ENCODE assay signal across 10 mouse cellular contexts in genomic region chr6:113282101-113282802, GRCm38 (mm10). TPM values are rescaled to one million over a fixed set of nuclear protein-coding genes. Genes with fewer than 3 reads are reported as not detected.
DNase-seq lines count a peak whose midpoint lies in the region; ATAC-seq and TF ChIP-seq lines count a peak whose summit lies in the region.
"Had no signal": no experiment of that assay in that cellular context is flagged by ENCODE, and none has a peak within 500 bp of the region (broad histone marks: within the 10 kb centered on the region; RNA-seq: fewer than 3 reads in every experiment).

Gene Cpne9, plus strand, starts transcription at chr6:113282307.

- 0 out of 2 replicates have a peak, but pooled peaks have one; percentile 12 for ATAC-seq in heart, embryonic 14.5 days (ENCODE audit: insufficient number of reproducible peaks, insufficient read depth, low FRiP score, low read depth)
- ATAC-seq in embryonic facial prominence, embryonic 15.5 days (ENCODE audit: insufficient number of reproducible peaks, low FRiP score, low TSS enrichment, low read depth): peak; percentile 31; the same call in 1 of the 2 replicates
- ATAC-seq in limb, embryonic 13.5 days (ENCODE audit: low FRiP score, low read depth): peak; percentile 87
- ATAC-seq in inflammation-experienced regulatory T-cells, adult 6 months: no peak
- ATAC-seq: Patski had no signal

- no peak for TF ChIP-seq CTCF in heart, adult 2 months (IDR thresholded peaks at IDR 0.05)

- no peak within 1 kb of the TSS for H3K9ac ChIP-seq in heart, embryonic 14.5 days (ENCODE audit: low read length)
- no peak within 1 kb of the TSS for H3K9ac ChIP-seq in heart, adult 2 months (ENCODE audit: low read depth, low read length)
- no peak within 1 kb of the TSS for H3K9ac ChIP-seq in embryonic facial prominence, embryonic 15.5 days
- no peak within 1 kb of the TSS for H3K9ac ChIP-seq in limb, embryonic 13.5 days
- H3K9ac ChIP-seq: liver, embryonic 14.5 days had no signal

- H3K4me1 ChIP-seq in heart, embryonic 14.5 days (ENCODE audit: control insufficient read depth in 2 of 2, insufficient read depth in 2 of 2, low read length in 2 of 2): peaks cover 0 to 4% of the 10 kb centered on the region in 2 experiments; a peak in 1 of 4 replicates
- H3K4me1 ChIP-seq in heart, adult 2 months (ENCODE audit: control insufficient read depth, insufficient read depth, low read length): no peaks in the 10 kb centered on the region
- H3K4me1 ChIP-seq in embryonic facial prominence, embryonic 15.5 days: peaks cover 9% of the 10 kb centered on the region
- H3K4me1 ChIP-seq in limb, embryonic 13.5 days: peaks cover 6% of the 10 kb centered on the region

- intact Hi-C loops in heart, adult 2 months (cut with DNase I): no loop called here

- no peak within 1 kb of the TSS for H3K4me3 ChIP-seq in heart, embryonic 14.5 days (ENCODE audit: control insufficient read depth in 1 of 2, insufficient read depth in 1 of 2, low read depth in 1 of 2, low read length in 2 of 2)
- no peak within 1 kb of the TSS for H3K4me3 ChIP-seq in heart, adult 2 months
- H3K4me3 ChIP-seq in embryonic facial prominence, embryonic 15.5 days (replicated peaks): peak within 1 kb of the TSS; percentile 23
- H3K4me3 ChIP-seq in limb, embryonic 13.5 days: peak within 1 kb of the TSS; percentile 27

- 0 out of 2 replicates have a peak, but pooled peaks cover 2% of the 10 kb centered on the region for H3K36me3 ChIP-seq in heart, embryonic 14.5 days (ENCODE audit: control insufficient read depth, insufficient read depth, low read length)
- no peaks in the 10 kb centered on the region for H3K36me3 ChIP-seq in heart, adult 2 months (ENCODE audit: control insufficient read depth, insufficient read depth, low read length)
- H3K36me3 ChIP-seq in embryonic facial prominence, embryonic 15.5 days: peaks cover 20% of the 10 kb centered on the region
- peaks cover 38% of the 10 kb centered on the region for H3K36me3 ChIP-seq in limb, embryonic 13.5 days

- WGBS in heart, embryonic 14.5 days: 2% methylated on average over 37 of the region's 37 CpGs
- 2% methylated on average over 37 of the region's 37 CpGs for WGBS in heart, adult 2 months
- WGBS in embryonic facial prominence, embryonic 15.5 days: 2% methylated on average over 37 of the region's 37 CpGs
- WGBS in limb, embryonic 13.5 days: 1% methylated on average over 37 of the region's 37 CpGs

- H3K4me2 ChIP-seq in heart, embryonic 14.5 days (ENCODE audit: low read length): peak within 1 kb of the TSS; percentile 36
- H3K4me2 ChIP-seq in embryonic facial prominence, embryonic 15.5 days (replicated peaks): peak within 1 kb of the TSS; percentile 36
- H3K4me2 ChIP-seq in limb, embryonic 13.5 days (replicated peaks): peak within 1 kb of the TSS; percentile 56

- no peak for TF ChIP-seq EP300 in heart, adult 2 months (IDR thresholded peaks at IDR 0.05; ENCODE audit: insufficient read depth, low read depth, low read length)

- H3K27me3 ChIP-seq in heart, embryonic 14.5 days (ENCODE audit: control insufficient read depth, insufficient read depth, low read length): peaks cover 44% of the 10 kb centered on the region
- peaks cover 9% of the 10 kb centered on the region for H3K27me3 ChIP-seq in heart, adult 2 months (ENCODE audit: control insufficient read depth, insufficient read depth, low read length)
- H3K27me3 ChIP-seq in embryonic facial prominence, embryonic 15.5 days: peaks cover 44% of the 10 kb centered on the region
- peaks cover 48% of the 10 kb centered on the region for H3K27me3 ChIP-seq in limb, embryonic 13.5 days
- H3K27me3 ChIP-seq: Patski had no signal

- no peaks in the 10 kb centered on the region for H3K79me2 ChIP-seq in heart, adult 2 months (replicated peaks; ENCODE audit: control insufficient read depth, insufficient read depth, low read length)

- no peak for DNase-seq in heart, adult 2 months
- DNase-seq in brain, adult 2 months (ENCODE audit: low read depth, low spot score): peak; percentile 65
- peak; percentile 45 for DNase-seq in induced T-regulatory cell, adult 2 months (ENCODE audit: low read depth)
- DNase-seq in right cerebral cortex, adult 18-20 months: peak; percentile 60

- H3K27ac ChIP-seq in heart, embryonic 14.5 days (replicated peaks in 1 of 2; ENCODE audit: control insufficient read depth in 1 of 2, insufficient read depth in 1 of 2, low read depth in 2 of 2, low read length in 2 of 2): no peak within 1 kb of the TSS
- H3K27ac ChIP-seq in heart, adult 2 months: no peak within 1 kb of the TSS
- no peak within 1 kb of the TSS for H3K27ac ChIP-seq in embryonic facial prominence, embryonic 15.5 days (replicated peaks)
- H3K27ac ChIP-seq in limb, embryonic 13.5 days: no peak within 1 kb of the TSS
- H3K27ac ChIP-seq: liver, embryonic 14.5 days had no signal

- H3K9me3 ChIP-seq in heart, embryonic 14.5 days (ENCODE audit: control insufficient read depth, low read length): no peaks in the 10 kb centered on the region
- no peaks in the 10 kb centered on the region for H3K9me3 ChIP-seq in embryonic facial prominence, embryonic 15.5 days (replicated peaks)
- H3K9me3 ChIP-seq in limb, embryonic 13.5 days: no peaks in the 10 kb centered on the region

- no peak for TF ChIP-seq POLR2A in heart, adult 2 months (IDR thresholded peaks at IDR 0.05; ENCODE audit: insufficient read depth, low read depth, low read length)

RNA-seq across cellular contexts. Expression of gene Cpne9, which starts in this region (rescaled TPM):
- 0.07 TPM in 1 of 2 replicates, not detected in the other for polyA plus RNA-seq in heart, embryonic 14.5 days (2014; fragmentation: Nextera tagmentation; extraction: Ambion mirVana)
- under 1 TPM in 1 of 2 experiments, not detected in 1; 0.09 TPM for total RNA-seq in heart, adult 2 months (2021)
- 0.02 and 0.12 TPM in 2 replicates for polyA plus RNA-seq in heart, adult 2 months (2012; rRNA removed)
- 0.21 and 1.1 TPM in 2 replicates for polyA plus RNA-seq in embryonic facial prominence, embryonic 15.5 days (2015; fragmentation: Nextera tagmentation; extraction: Ambion mirVana)
- 0.32 and 0.38 TPM in 2 replicates for polyA plus RNA-seq in limb, embryonic 13.5 days (2015; fragmentation: Nextera tagmentation; extraction: Ambion mirVana)
- polyA plus RNA-seq in inflammation-experienced regulatory T-cells, adult 6 months (2017; shearing (Covaris generic)): under 1 TPM in 2 of 3 experiments, not detected in 1; 0.21 to 0.22 TPM

Comparison
In these comparisons a context has a peak if more than half of its experiments do, and no peak if none do; other contexts are left out.
1. Peak in ATAC-seq and H3K4me2 ChIP-seq in heart, embryonic 14.5 days; RNA of the gene not detected or under 1 TPM.
2. Peak in ATAC-seq, H3K4me3 ChIP-seq and H3K4me2 ChIP-seq in limb, embryonic 13.5 days; RNA of the gene not detected or under 1 TPM.
3. DNase-seq: peak in brain, adult 2 months (single experiment), induced T-regulatory cell, adult 2 months (single experiment) and right cerebral cortex, adult 18-20 months (single experiment); none in heart, adult 2 months (0 of 2).
4. Peak in every context shown above with its lines, with median percentiles within 50 percentile points of each other: H3K4me2 ChIP-seq.